Mouse (Mus musculus) layer of hippocampus, adult 2 months (tissue): ENCODE results near the gene Mgat4e. TPM values are rescaled to one million over a fixed set of nuclear protein-coding genes. Genes with fewer than 3 reads are reported as not detected.

Source experiments
- DNase-seq, 2 experiments: peaks; one replicate each; pipeline ENCODE4 v3.0.0; 2022; ENCODE audit warnings: low spot score in 2 of 2
- H3K27ac ChIP-seq: fragments of 200-600 bp; 2 replicates; pipeline ENCODE4 v1.8.1; 2022
- H3K4me3 ChIP-seq: fragments of 200-600 bp; 2 replicates; pipeline ENCODE4 v1.8.1; 2022; ENCODE audit warnings: mild to moderate bottlenecking
- CTCF ChIP-seq: fragments of 200-600 bp; conservative IDR thresholded peaks from 2 replicates; pipeline ENCODE4 v1.8.1; 2022; ENCODE audit warnings: antibody characterized with exemption, mild to moderate bottlenecking, moderate library complexity
- total RNA-seq, 2 experiments: library from RNA; stranded (reverse); gene quantifications; 2 replicates each; pipeline ENCODE4 v1.2.3; 2021

The Mgat4e gene
- total RNA-seq, 2 experiments from 2014 or later = not detected

DNA sequence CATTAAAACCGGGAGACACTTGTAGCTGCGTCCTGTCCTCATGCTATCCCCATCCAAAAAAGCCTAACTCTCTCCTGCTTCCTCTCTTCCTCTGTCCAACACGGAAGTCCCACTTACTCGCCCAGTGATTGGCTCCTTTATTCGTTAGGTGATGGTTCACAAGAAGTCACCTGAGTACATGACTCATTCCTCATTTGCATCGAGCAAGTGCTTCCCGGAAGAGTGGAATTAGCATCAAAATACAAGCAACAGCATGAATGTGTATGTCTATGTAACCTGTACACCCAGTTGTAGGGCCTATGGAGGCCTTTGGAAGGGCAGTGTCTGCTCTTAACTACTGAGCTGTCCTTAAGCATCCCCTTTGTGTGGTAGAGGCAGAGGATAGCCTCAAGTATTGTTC lies 57.2 kb downstream of the Mgat4e start:
- DNase-seq = no peak
- no peak for TF ChIP-seq CTCF
- no peak overlapping the region for H3K4me3 ChIP-seq
- H3K27ac ChIP-seq = no peak overlapping the region

Other genes with a start within 250 kb of the Mgat4e start
- 10 to 100 TPM; 71.9 to 79.7 TPM for gene Ppfia4, start 216.8 kb downstream of the Mgat4e start, total RNA-seq
- 10 to 100 TPM; 73.5 to 76.7 TPM for gene Tmem183a, start 187.7 kb downstream of the Mgat4e start, total RNA-seq
- gene 4933406M09Rik, start 163.7 kb downstream of the Mgat4e start, total RNA-seq = not detected
- 10 to 100 TPM; 27.4 to 39.9 TPM for gene Cyb5r1, start 144.1 kb downstream of the Mgat4e start, total RNA-seq
- 10 to 100 TPM; 53.1 to 55.2 TPM for gene Adipor1, start 134.3 kb downstream of the Mgat4e start, total RNA-seq
- 10 to 100 TPM; 43.5 to 44.4 TPM for gene Klhl12, start 94.2 kb downstream of the Mgat4e start, total RNA-seq
- gene Rabif, start 55.0 kb downstream of the Mgat4e start, total RNA-seq = 10 to 100 TPM; 22.3 to 23.6 TPM
- 10 to 100 TPM; 69.1 to 72.6 TPM for gene Kdm5b, start 10.5 kb upstream of the Mgat4e start, total RNA-seq
- 10 to 100 TPM; 17.9 to 18.6 TPM for gene Syt2, start 97.0 kb upstream of the Mgat4e start, total RNA-seq